Mouse (Mus musculus): Measurements from ENCODE around the gene Tedc1.

Tedc1 gene

DNA sequence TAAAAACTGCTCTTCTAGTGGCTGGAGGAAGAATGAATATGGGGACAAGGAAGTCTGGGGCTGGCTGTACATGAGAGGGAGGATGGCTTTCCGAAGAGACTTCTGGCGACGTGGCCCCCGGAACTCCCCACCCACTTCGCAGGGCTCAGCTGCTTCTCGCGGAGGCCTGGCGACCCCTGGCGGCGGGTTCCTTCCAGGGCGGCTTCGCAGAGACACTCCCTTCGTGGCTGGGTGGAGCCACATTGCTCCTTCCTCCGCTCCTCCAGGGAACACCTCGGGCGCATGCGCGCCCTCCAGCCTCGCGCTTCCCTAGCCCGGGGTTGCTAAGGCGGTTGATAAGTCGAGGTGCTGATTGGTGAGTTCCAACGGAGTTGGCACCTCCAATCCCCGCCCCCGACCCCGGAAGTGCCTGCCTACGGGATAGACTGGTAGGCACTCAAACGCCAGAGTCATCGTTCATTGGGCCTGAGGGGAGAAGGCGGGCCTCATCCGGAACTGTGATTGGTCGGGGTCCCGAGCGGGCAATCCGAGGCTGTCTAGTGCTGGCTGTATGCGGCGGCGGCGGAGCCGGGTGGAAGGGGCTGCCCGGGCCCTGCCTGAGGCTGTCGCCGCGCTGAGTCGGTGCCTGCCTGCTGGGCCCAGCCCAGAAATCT lies at the start of gene Tedc1:
TSS of gene Tedc1 (plus strand) at position 535 of the 653 bp plus-strand sequence.
- peak; percentile 99 for DNase-seq

DNA sequence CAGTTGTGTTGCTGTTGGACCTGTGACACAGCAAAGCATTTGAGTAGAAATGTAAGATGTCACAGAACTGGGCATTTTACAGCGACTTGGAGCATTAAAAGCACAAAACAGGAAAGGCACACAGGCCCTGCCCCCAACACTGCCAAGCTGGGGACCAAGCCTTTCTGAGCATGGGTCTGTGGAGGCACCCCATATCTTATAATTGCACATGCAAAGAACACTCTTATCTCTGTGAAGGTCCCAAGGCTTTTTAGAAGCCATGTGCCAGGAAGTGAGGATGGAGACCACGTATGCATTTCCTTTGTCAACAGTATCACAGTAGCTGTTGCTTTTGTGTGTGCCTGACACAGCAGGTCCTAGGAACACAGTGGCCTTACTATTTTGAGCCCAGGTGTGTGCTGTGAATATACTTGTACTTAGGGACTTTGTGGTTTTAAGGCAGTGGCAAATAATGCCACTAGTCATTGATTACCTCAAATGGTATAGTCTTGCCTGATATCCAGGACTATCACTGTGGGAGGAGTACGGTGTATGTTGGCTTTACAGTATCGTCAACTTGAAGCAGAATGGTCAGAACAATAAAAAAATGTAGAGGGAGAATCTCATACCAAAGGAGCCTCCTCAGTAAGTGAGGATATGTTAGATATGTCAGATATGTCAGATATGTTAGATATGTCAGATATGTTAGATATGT lies 48.6 kb upstream of the Tedc1 start:
- no peak for DNase-seq

DNA sequence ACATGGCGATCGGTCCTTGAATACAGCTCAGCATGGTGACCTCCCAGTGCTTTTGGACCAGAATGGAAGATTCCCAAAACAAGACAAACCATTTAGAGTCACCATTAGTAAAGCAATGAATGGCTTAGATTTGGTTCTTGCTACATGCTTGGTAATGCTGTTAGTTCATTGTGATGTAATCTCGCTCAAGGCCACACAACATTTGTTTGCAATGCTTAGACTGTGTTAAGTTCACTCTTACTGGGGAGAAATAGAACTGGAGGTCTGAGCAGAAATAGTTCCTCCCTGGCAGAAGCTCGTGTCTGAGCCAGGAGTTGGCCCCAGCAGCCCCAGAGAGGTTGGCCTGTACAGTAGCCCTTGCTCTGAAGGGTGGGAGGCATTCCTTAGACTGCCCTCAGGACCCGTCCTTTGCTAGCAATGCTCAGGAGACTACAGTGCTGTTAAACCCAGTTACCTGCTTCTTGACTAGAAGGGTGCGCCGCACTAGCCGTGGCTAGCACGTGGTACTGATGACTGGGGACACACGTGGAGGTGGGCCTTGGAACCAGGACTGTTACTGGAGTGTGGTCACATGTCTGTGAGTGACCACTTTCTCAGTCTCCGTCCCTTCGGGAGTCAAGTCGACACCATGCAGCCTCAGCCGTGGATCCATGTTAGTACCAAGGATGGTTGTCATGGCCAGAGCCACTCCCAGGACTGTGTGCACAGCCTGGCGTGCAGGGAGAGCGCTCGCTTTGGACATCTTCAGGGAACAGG lies 47.5 kb upstream of the Tedc1 start:
- no peak for DNase-seq

DNA sequence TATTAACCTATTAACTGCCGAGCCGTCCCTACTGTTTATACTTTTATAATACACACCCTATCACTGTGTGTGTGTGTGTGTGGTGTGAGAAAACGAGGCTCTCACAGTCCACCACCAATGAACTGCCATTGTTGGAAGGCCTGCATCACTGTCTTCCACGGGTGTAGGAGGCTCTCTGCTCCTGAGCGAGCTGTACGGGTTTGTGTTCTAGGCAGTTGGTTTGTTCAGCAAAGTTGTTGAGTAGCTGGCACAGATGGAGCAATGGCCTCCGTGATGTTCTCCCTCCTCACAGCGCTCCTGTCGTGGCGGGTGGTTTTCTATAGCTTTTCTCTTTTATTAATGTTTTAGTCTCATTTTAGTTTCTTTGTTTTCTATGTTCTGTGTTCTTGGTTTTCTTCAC lies 46.4 kb upstream of the Tedc1 start:
- DNase-seq: no peak

DNA sequence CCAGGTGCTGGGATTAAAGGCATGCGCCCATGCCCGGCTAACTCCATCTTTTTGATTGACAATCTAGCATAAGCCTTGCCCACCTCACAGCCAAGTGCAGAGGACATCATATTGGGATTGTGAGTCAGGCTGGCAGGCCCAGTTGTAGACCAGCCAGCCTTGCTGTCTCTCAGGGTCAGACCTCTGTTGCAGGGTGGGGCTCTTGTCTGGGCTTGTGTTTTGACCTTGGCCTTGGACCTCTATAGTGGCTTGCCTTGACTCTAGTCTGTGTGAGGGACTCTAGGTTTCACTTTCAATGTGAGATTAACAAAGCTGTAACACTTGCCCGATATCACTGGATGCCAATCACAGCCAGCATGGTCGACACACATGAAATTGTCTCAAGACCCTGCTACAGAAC lies 42.1 kb upstream of the Tedc1 start:
- DNase-seq: no peak

DNA sequence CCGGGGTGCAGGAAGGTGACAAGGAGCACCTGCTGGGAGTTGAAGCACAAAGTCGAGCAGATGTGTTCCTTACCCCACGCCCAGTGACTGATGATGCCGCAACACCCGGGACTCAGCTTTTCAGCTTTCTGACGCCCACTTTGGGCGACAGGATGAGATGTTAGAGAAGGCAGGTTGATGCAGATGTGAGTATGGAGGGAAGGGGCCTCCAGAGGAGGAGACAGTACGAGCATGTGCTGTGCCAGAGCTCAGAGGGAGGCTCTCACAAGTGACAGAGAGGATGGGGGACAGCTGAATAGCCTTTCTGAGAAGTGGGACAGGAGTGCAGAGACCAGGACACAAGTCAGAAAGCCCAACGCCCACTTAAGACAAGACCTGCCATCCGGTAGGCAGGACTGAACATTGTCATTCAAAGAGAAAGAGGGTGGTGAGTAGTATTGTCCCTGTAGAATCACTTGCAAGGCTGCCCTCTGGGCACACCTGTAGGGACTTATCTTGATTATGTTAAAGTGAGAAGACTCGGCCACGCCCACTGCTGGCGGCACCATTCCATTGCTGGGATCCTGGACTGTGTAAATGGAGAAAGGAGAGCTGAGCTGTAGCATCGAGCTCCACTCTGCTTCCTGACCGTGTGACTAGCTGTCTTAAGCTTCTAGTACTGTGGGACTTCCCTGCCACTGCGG lies 41.2 kb upstream of the Tedc1 start:
- no peak for DNase-seq

- peak; percentile 82 for DNase-seq
These were observed 36.5 kb upstream of the Tedc1 start for GRCm38 (mm10) chr12:113119516-113120410.

DNA sequence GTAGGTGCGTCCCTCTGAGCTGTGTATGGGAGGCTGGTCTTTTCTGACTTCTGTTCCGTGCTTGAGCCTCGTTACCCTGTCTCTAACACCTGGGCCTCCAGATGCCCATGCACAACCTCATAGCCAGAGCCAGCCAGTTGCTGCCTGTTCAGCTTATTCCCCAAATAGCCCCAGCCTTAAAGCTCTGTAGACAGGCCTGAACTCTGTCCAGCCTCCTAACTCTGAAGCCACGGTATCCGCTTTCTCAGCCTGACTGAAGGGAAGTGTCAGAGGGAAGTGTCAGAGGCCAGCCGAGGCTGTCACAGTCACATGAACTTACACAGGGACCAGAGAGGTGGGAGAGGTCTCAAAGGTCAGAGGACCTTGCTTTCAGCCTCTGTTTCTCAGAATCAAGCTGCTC lies 31.5 kb upstream of the Tedc1 start:
- no peak for DNase-seq

DNA sequence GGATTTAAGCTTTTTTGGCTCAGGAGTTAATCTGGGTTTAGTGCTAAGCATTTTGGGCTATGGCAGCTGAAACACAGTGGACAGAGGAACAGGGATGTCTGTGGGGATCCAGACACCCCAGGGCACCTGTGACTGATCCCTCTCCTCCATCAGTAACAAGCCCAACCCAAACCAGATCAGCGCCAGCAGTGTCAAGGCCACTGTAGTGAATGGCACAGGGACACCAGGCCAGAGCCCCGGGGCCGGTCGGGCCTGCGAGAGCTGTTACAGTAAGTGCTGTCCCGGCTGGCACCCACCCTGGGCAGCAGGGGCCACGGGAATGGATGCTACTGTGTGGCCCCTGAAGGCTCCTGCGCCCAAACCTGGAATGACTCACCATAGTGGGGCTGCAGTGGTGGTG lies 25.5 kb upstream of the Tedc1 start:
- DNase-seq: no peak

- DNase-seq: no peak
These were observed 24.6 kb upstream of the Tedc1 start for GRCm38 (mm10) chr12:113131601-113132000.

DNA sequence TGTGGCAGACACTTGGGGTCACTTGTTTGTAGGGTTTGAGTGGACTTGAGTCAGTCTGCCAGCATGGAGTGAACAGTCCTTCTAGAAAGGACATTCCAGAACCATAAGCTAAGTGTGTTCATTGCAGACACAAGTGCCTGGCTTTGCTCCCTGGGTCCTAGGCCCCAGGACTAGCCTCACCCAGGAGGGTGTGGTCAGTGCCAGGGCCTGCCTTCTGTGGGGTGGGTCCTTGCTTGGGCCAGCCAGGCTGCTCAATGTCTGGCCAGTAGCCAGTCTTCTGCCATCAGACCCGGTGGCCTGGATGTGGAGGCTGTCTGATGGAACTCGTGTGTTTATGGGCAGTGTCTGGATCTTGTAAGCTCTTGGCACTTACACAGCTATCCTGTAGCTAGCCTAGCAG lies 23.7 kb upstream of the Tedc1 start:
- no peak for DNase-seq

- no peak for DNase-seq
These were observed 23.0 kb upstream of the Tedc1 start for GRCm38 (mm10) chr12:113133260-113133659.

- DNase-seq: no peak
These were observed 22.3 kb upstream of the Tedc1 start for GRCm38 (mm10) chr12:113133861-113134403.

DNA sequence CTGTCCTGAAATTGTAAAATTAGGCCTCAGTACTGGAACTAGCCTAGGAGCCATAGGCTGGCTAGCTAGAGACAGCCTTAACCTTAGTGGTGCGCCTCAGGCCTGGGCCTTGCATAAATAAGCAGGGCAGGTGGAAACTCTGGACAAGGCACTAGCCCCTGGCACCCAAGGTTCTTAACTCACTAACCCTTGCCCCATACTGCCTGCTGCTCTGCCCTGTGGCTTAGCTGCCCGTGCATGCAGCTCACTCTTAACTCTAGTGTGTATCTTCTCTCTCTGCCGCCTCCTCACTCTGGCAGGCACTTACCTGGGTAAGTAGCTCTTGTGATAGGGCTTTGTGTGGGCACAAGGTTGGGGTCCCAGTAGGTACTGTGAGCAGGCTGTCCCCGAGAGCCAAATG lies 21.7 kb upstream of the Tedc1 start:
- no peak for DNase-seq

GRCm38 (mm10) chr12:113135401-113135800 lies 20.8 kb upstream of the Tedc1 start:
- no peak for DNase-seq

DNA sequence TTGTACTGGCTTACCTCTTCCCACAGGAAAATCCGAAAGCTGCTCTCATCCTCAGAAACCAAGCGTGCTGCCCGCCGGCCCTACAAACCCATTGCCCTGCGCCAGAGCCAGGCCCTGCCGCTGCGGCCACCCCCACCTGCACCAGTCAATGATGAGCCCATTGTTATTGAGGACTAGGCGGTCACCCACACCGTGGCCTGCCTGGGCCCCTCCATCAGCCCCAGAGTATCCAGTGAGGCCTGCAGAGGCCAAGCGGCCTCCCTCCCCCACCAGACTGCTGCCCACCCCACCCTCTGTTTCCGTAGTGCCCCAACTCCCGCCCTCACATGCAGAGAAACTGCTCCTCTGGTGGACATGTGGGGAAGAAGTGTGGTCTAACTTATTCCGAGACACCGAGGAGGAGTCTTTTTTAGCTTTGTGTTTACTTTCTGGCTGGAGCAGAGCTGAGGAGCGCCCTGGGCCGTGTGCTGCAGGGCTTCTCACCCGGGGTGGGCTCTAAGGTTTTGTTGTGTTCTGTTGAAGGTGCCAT lies 19.7 kb upstream of the Tedc1 start:
- no peak for DNase-seq

DNA sequence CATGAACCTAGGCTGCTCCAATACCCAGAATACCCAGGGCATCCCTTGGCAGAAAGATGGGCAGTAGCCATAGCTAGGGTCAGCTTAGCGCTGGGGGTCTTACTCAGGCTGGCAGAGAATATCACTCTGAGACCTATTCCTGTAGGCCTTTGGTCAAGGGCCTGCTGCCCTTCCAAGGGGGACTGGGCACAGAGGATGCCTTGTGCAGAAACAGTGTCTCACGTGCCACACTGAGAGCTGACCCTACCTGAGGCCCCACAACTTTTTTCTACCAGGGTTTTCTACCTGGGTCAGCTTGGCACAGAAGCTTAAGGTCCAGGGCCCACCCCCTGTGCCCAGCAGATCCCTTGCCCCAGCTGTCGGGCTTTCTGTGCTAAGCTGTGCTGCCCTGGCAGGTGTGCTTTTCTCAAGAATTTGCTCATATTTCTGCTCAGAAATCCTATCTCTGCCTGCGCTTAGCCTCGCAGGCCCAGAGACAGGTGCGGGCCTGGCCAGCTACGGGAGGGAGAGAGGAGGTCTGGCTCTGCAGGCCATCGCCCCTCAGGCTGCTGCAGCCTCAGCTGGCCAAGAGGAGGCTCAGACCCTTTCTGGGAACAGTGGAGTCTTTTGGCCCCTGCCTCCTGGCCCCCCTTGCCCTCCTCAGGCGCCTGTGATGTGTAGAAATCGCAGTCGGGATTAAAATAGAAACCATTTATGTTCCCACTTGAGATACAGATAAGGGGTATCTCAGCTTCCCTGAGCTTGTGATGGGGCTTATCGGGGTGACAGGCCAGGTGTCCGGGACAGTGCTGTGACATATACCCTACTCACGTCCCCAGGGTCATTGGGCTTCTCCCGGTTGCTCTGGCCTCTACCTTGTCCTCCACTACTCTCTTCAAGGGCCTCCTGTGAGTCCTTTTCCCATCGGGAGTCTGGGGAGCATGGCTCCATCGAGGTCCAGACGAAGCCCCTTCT lies 18.7 kb upstream of the Tedc1 start:
- DNase-seq: no peak

GRCm38 (mm10) chr12:113138291-113138690 lies 17.9 kb upstream of the Tedc1 start:
- DNase-seq: no peak

- DNase-seq: no peak
These were observed 17.0 kb upstream of the Tedc1 start for GRCm38 (mm10) chr12:113138901-113139864.
